Mouse (Mus musculus) brain, adult 10 weeks (tissue): Measurements from ENCODE around the gene Plekha1. TPM values are rescaled to one million over a fixed set of nuclear protein-coding genes. Genes with fewer than 3 reads are reported as not detected.

ENCODE experiments used
- polyA plus RNA-seq: library from polyadenylated mRNA; stranded (reverse); fragments of 350-450 nt; fragmentation: Illumina TruSeq; extraction: RNeasy Lipid Tissue Mini Kit (QIAGEN cat#74804); gene quantifications from one replicate; pipeline ENCODE4 v1.2.3, GENCODE M21; 2015; ENCODE audit warnings: low read depth, low replicate concordance

Plekha1 gene
- polyA plus RNA-seq: 81.4 TPM

GRCm38 (mm10) chr7:130865613-130866591 is at the start of gene Plekha1:
Plekha1 (plus strand) TSS chr7:130865756.

GRCm38 (mm10) chr7:130935793-130936471 is 70.4 kb downstream of the Plekha1 start, which contains the start of gene Htra1:
Htra1 (plus strand) TSS chr7:130936111.

Other genes with a start within 250 kb of the Plekha1 start
- gene Btbd16, start 91.7 kb upstream of the Plekha1 start, polyA plus RNA-seq: 0.91 TPM
- gene Htra1, start 70.4 kb downstream of the Plekha1 start, polyA plus RNA-seq: 177 TPM
- not detected for gene Dmbt1, start 166.3 kb downstream of the Plekha1 start, polyA plus RNA-seq